Mouse (Mus musculus) CH12.LX (cell line): ENCODE results near the gene Hs1bp3. TPM values are rescaled to one million over a fixed set of nuclear protein-coding genes. Genes with fewer than 3 reads are reported as not detected.

Experiments used
- DNase-seq: peaks from one replicate; pipeline ENCODE4 v3.0.0-alpha.2; 2013; ENCODE audit errors: extremely low read depth
- H3K27ac ChIP-seq: 2 replicates; pipeline ENCODE4 v1.5.1; 2012; ENCODE audit warnings: low read depth, mild to moderate bottlenecking, control low read depth, moderate library complexity; ENCODE audit not compliant: insufficient read depth
- H3K27me3 ChIP-seq: replicated peaks from 2 replicates; pipeline ENCODE3; 2012; ENCODE audit warnings: inconsistent platforms
- H3K36me3 ChIP-seq, 2 experiments: replicated peaks in 1 of 2; 2 replicates each; pipeline versions ENCODE3 to v1.6.1; 2012; ENCODE audit warnings: inconsistent platforms in 1 of 2, low read length in 1 of 2, mild to moderate bottlenecking in 1 of 2, mixed read lengths in 1 of 2, moderate library complexity in 1 of 2; ENCODE audit not compliant: control insufficient read depth in 1 of 2, insufficient read depth in 1 of 2
- H3K4me1 ChIP-seq, 2 experiments: 2 replicates each; pipeline ENCODE4 v1.6.1; 2012; ENCODE audit warnings: inconsistent platforms in 1 of 2, moderate library complexity in 1 of 2; ENCODE audit not compliant: insufficient read depth in 2 of 2, control insufficient read depth in 1 of 2
- H3K4me2 ChIP-seq: 2 replicates; pipeline ENCODE4 v1.6.1; 2012; ENCODE audit warnings: low read depth, mild to moderate bottlenecking, control low read depth; ENCODE audit not compliant: poor library complexity, insufficient read depth, severe bottlenecking
- H3K4me3 ChIP-seq, 3 experiments: fragments of 150-350 bp in 1 of 3; sonication (generic) in 1 of 3; replicated peaks in 1 of 3; 2 replicates each; pipeline versions ENCODE3 to v1.5.1; 2011 to 2012; ENCODE audit warnings: low read depth in 2 of 3, low read length in 2 of 3, mild to moderate bottlenecking in 2 of 3, moderate library complexity in 2 of 3, control low read depth in 1 of 3, improper control_type of control experiment in 1 of 3, inconsistent platforms in 1 of 3, mixed read lengths in 1 of 3; ENCODE audit not compliant: poor library complexity in 1 of 3
- H3K79me2 ChIP-seq: replicated peaks from 2 replicates; pipeline ENCODE4 v1.6.1; 2012; ENCODE audit warnings: mild to moderate bottlenecking, moderate library complexity; ENCODE audit not compliant: control insufficient read depth, poor library complexity, insufficient read depth, severe bottlenecking; ENCODE audit errors: extremely low read depth
- H3K9ac ChIP-seq: 2 replicates; pipeline ENCODE4 v1.6.1; 2012; ENCODE audit warnings: low read depth, mild to moderate bottlenecking, control low read depth, moderate library complexity; ENCODE audit not compliant: insufficient read depth
- H3K9me3 ChIP-seq: replicated peaks from 2 replicates; pipeline ENCODE3; 2012; ENCODE audit warnings: low read length, inconsistent platforms, mixed read lengths
- CHD1 ChIP-seq: IDR thresholded peaks from 2 replicates; pipeline ENCODE4 v1.6.1; 2012; ENCODE audit warnings: low read depth, low read length, improper control_type of control experiment, inconsistent platforms
- E2F4 ChIP-seq: IDR thresholded peaks from 2 replicates; pipeline ENCODE4 v1.6.1; 2011; ENCODE audit warnings: low read depth, low read length, improper control_type of control experiment; ENCODE audit not compliant: insufficient replicate concordance
- ELF1 ChIP-seq: IDR thresholded peaks from 2 replicates; pipeline ENCODE4 v1.6.1; 2014; ENCODE audit warnings: low read depth, mild to moderate bottlenecking, inconsistent platforms, low read length, improper control_type of control experiment
- ETS1 ChIP-seq: conservative IDR thresholded peaks from 2 replicates; pipeline ENCODE4 v1.6.1; 2012; ENCODE audit warnings: low read depth, mild to moderate bottlenecking, inconsistent platforms, low read length, improper control_type of control experiment, moderate library complexity
- HCFC1 ChIP-seq: IDR thresholded peaks from 2 replicates; pipeline ENCODE4 v1.6.1; 2012; ENCODE audit warnings: low read depth, mild to moderate bottlenecking, inconsistent platforms, low read length, improper control_type of control experiment
- MAFK ChIP-seq: IDR thresholded peaks from 2 replicates; pipeline ENCODE4 v1.6.1; 2011; ENCODE audit warnings: low read length, improper control_type of control experiment; ENCODE audit not compliant: insufficient replicate concordance
- MAZ ChIP-seq: IDR thresholded peaks from 2 replicates; pipeline ENCODE4 v1.6.1; 2012; ENCODE audit warnings: low read depth, mild to moderate bottlenecking, inconsistent platforms, low read length, improper control_type of control experiment, moderate library complexity
- MXI1 ChIP-seq: IDR thresholded peaks from 2 replicates; pipeline ENCODE4 v1.6.1; 2011; ENCODE audit warnings: mild to moderate bottlenecking, low read depth, low read length, improper control_type of control experiment
- MYC ChIP-seq: IDR thresholded peaks from 2 replicates; pipeline ENCODE4 v1.6.1; 2011; ENCODE audit warnings: low read depth, mild to moderate bottlenecking, improper control_type of control experiment, low read length
- RAD21 ChIP-seq: IDR thresholded peaks from 2 replicates; pipeline ENCODE4 v1.6.1; 2011; ENCODE audit warnings: low read depth, mild to moderate bottlenecking, low read length, improper control_type of control experiment, moderate library complexity
- TCF12 ChIP-seq: IDR thresholded peaks from 2 replicates; pipeline ENCODE4 v1.6.1; 2014; ENCODE audit warnings: low read depth, mild to moderate bottlenecking, inconsistent platforms, low read length, improper control_type of control experiment
- ZKSCAN1 ChIP-seq: IDR thresholded peaks from 2 replicates; pipeline ENCODE4 v1.6.1; 2012; ENCODE audit warnings: low read depth, inconsistent platforms, low read length, improper control_type of control experiment, borderline replicate concordance
- ZMIZ1 ChIP-seq: IDR thresholded peaks from 2 replicates; pipeline ENCODE4 v1.6.1; 2012; ENCODE audit warnings: low read depth, mild to moderate bottlenecking, inconsistent platforms, low read length, improper control_type of control experiment
- dilution Hi-C: fragments of 300-500 bp; cut with MboI; formaldehyde crosslinking; loops from 2 replicates; pipeline ENCODE4 v1.14.3; 2020; ENCODE audit warnings: low sequenced_read_pairs; ENCODE audit not compliant: extremely low pct_unique_long_range_greater_than_20kb, extremely low pct_ligation_motif_present
- in situ Hi-C: fragments of 300-500 bp; cut with MboI; formaldehyde crosslinking; loops from 3 replicates; pipeline ENCODE4 v1.14.3; 2019; ENCODE audit warnings: low sequenced_read_pairs, low pct_ligation_motif_present, low pct_unique_long_range_greater_than_20kb, mixed read lengths
- polyA plus RNA-seq: library from polyadenylated mRNA; unstranded; fragments of >175 nt; gene quantifications from 2 replicates; pipeline ENCODE4 v1.2.1, GENCODE M21; 2012; ENCODE audit warnings: low read depth; ENCODE audit not compliant: insufficient read length
- total RNA-seq, 2 experiments: library from RNA; depleted of rRNA; stranded (reverse); fragments of 300-350 nt in 1 of 2; fragments of >200 nt in 1 of 2; gene quantifications; 2 replicates each; pipeline ENCODE4 v1.2.3; 2012 to 2014

Hs1bp3 gene
- total and polyA plus RNA-seq, 3 experiments: 2.6 to 10.1 (median 4.7) TPM

- Histone ChIP-seq H3K79me2 (no peaks in the 10 kb centered on the region), H3K4me3 (no peak overlapping the region), H3K4me1 (peaks cover 4 to 31% of the 10 kb centered on the region in 2 experiments; a peak in 2 of 4 replicates), H3K9me3 (no peaks in the 10 kb centered on the region), H3K4me2 (no peak overlapping the region), H3K27ac (no peak overlapping the region), H3K36me3 (peaks cover 27 to 96% of the 10 kb centered on the region in 2 experiments), H3K9ac (no peak overlapping the region), H3K27me3 (no peaks in the 10 kb centered on the region)
- DNase-seq: no peak
- TF ChIP-seq ZMIZ1 (no peak), ELF1 (no peak), MAFK (no peak), TCF12 (no peak), ETS1 (no peak), ZKSCAN1 (no peak), RAD21 (no peak)
- in situ Hi-C loops: no loop called here
- dilution Hi-C loops: no loop called here
Measured at GRCm38 (mm10) chr12:8337286-8338060, 24.2 kb downstream of the Hs1bp3 start.

GRCm38 (mm10) chr12:8338491-8338890, 25.3 kb downstream of the Hs1bp3 start:
- DNase-seq: no peak
- Histone ChIP-seq H3K27ac (no peak overlapping the region), H3K9me3 (no peaks in the 10 kb centered on the region), H3K27me3 (no peaks in the 10 kb centered on the region), H3K4me3 (no peak overlapping the region), H3K9ac (no peak overlapping the region), H3K36me3 (peaks cover 28 to 96% of the 10 kb centered on the region in 2 experiments), H3K4me1 (peaks cover 4 to 31% of the 10 kb centered on the region in 2 experiments; a peak in 2 of 4 replicates), H3K4me2 (no peak overlapping the region), H3K79me2 (no peaks in the 10 kb centered on the region)
- TF ChIP-seq E2F4 (no peak), MAZ (no peak), CHD1 (no peak)
- in situ Hi-C loops: no loop called here
- dilution Hi-C loops: no loop called here

- in situ Hi-C loops: no loop called here
- H3K9ac ChIP-seq: no peak overlapping the region
- H3K9me3 ChIP-seq: no peaks in the 10 kb centered on the region
- dilution Hi-C loops: no loop called here
- no peaks in the 10 kb centered on the region for H3K79me2 ChIP-seq
- peaks cover 4 to 31% of the 10 kb centered on the region in 2 experiments; a peak in 2 of 4 replicates for H3K4me1 ChIP-seq
- TF ChIP-seq MYC (no peak), ZMIZ1 (no peak), ELF1 (no peak), MXI1 (no peak), ZKSCAN1 (no peak), HCFC1 (no peak)
- no peak overlapping the region for H3K4me2 ChIP-seq
- no peak overlapping the region for H3K4me3 ChIP-seq
- H3K27ac ChIP-seq: no peak overlapping the region
- DNase-seq: no peak
- no peaks in the 10 kb centered on the region for H3K27me3 ChIP-seq
- peaks cover 28 to 92% of the 10 kb centered on the region in 2 experiments for H3K36me3 ChIP-seq
Measured at GRCm38 (mm10) chr12:8338918-8339317, 25.7 kb downstream of the Hs1bp3 start.
